Mouse (Mus musculus) embryo, embryonic 10.5 days (tissue): ENCODE measurements at regions not wholly inside any gene's neighbourhood (a gene's known extent, or its start where the extent isn't known, plus 50 kb on each side); places are given as distances from the start of the nearest gene placed in this dataset.
A peak's percentile ranks its signal among the peaks of the same experiment; 100 is the strongest.

Experiments
- DNase-seq: peaks from one replicate; pipeline ENCODE4 v3.0.0-alpha.2; 2015; ENCODE audit warnings: low spot score

- DNase-seq = no peak
Measured at GRCm38 (mm10) chr15:51392449-51393405, 2492.0 kb upstream of the Gm7489 start.

GRCm38 (mm10) chr15:51395961-51396360 is 2488.7 kb upstream of the Gm7489 start:
- DNase-seq = no peak

GRCm38 (mm10) chr15:51403581-51403980 is 2481.1 kb upstream of the Gm7489 start:
- DNase-seq = no peak

- DNase-seq = no peak
Measured at GRCm38 (mm10) chr15:51409791-51410308, 2474.9 kb upstream of the Gm7489 start.

GRCm38 (mm10) chr15:51411966-51412365 is 2472.7 kb upstream of the Gm7489 start:
- DNase-seq = no peak

GRCm38 (mm10) chr15:51442606-51443005 is 2442.1 kb upstream of the Gm7489 start:
- no peak for DNase-seq

GRCm38 (mm10) chr15:51469895-51470294 is 2414.8 kb upstream of the Gm7489 start:
- DNase-seq = no peak

GRCm38 (mm10) chr15:51471143-51471542 is 2413.6 kb upstream of the Gm7489 start:
- no peak for DNase-seq

GRCm38 (mm10) chr15:51472049-51472448 is 2412.7 kb upstream of the Gm7489 start:
- DNase-seq = no peak

GRCm38 (mm10) chr15:51481856-51482255 is 2402.8 kb upstream of the Gm7489 start:
- no peak for DNase-seq

GRCm38 (mm10) chr15:51484207-51484606 is 2400.5 kb upstream of the Gm7489 start:
- no peak for DNase-seq

- no peak for DNase-seq
Measured at GRCm38 (mm10) chr15:51485554-51485953, 2399.2 kb upstream of the Gm7489 start.

GRCm38 (mm10) chr15:51502058-51502741 is 2382.5 kb upstream of the Gm7489 start:
- DNase-seq = no peak

- peak; percentile 42 for DNase-seq
Measured at GRCm38 (mm10) chr15:51502742-51503270, 2381.9 kb upstream of the Gm7489 start.

GRCm38 (mm10) chr15:51503341-51503740 is 2381.4 kb upstream of the Gm7489 start:
- DNase-seq = peak; percentile 72

GRCm38 (mm10) chr15:51504016-51504760 is 2380.5 kb upstream of the Gm7489 start:
- peak; percentile 24 for DNase-seq

GRCm38 (mm10) chr15:51504789-51505188 is 2379.9 kb upstream of the Gm7489 start:
- DNase-seq = peak; percentile 12

GRCm38 (mm10) chr15:51507126-51507525 is 2377.6 kb upstream of the Gm7489 start:
- DNase-seq = no peak

GRCm38 (mm10) chr15:51511319-51511718 is 2373.4 kb upstream of the Gm7489 start:
- DNase-seq = peak; percentile 33

GRCm38 (mm10) chr15:51536317-51536716 is 2348.4 kb upstream of the Gm7489 start:
- peak; percentile 8 for DNase-seq

GRCm38 (mm10) chr15:51551216-51551775 is 2333.4 kb upstream of the Gm7489 start:
- no peak for DNase-seq
